Mouse (Mus musculus) cortical plate, adult 2 months (tissue): ENCODE results near the gene Lrp10. TPM values are rescaled to one million over a fixed set of nuclear protein-coding genes. Genes with fewer than 3 reads are reported as not detected.
A peak's percentile ranks its signal among the peaks of the same experiment; 100 is the strongest.

Source experiments
- H3K27ac ChIP-seq: fragments of 200-500 bp; 2 replicates; pipeline ENCODE4 v1.5.1; 2012; ENCODE audit warnings: low read length, control low read depth, inconsistent platforms; ENCODE audit not compliant: insufficient read depth
- H3K4me1 ChIP-seq: fragments of 200-500 bp; 2 replicates; pipeline ENCODE4 v1.6.1; 2011; ENCODE audit warnings: low read length; ENCODE audit not compliant: control insufficient read depth, insufficient read depth
- H3K4me3 ChIP-seq: fragments of 200-500 bp; 2 replicates; pipeline ENCODE4 v1.5.1; 2011; ENCODE audit warnings: mild to moderate bottlenecking, low read length, control low read depth; ENCODE audit not compliant: insufficient read depth
- CTCF ChIP-seq: fragments of 200-500 bp; IDR thresholded peaks from 2 replicates; pipeline ENCODE4 v1.5.1; 2011; ENCODE audit warnings: mild to moderate bottlenecking, control low read depth, low read length; ENCODE audit not compliant: insufficient read depth; ENCODE audit errors: extremely low read depth
- POLR2A ChIP-seq: fragments of 200-500 bp; IDR thresholded peaks from 2 replicates; pipeline ENCODE4 v1.6.1; 2011; ENCODE audit warnings: mild to moderate bottlenecking, low read length, control low read depth; ENCODE audit not compliant: insufficient read depth; ENCODE audit errors: extremely low read depth
- polyA plus RNA-seq: library from polyadenylated mRNA; depleted of rRNA; stranded (reverse); fragments of >200 nt; gene quantifications from 2 replicates; pipeline ENCODE4 v1.2.3, GENCODE M21; 2012; rRNA removed

Gene Lrp10
- 33.0 and 33.3 TPM in 2 replicates for polyA plus RNA-seq

GRCm38 (mm10) chr14:54463959-54464292 lies at the start of gene Lrp10:
TSS of gene Lrp10 (plus strand) at chr14:54464137.
- H3K4me3 ChIP-seq: peak within 1 kb of the TSS; percentile 45
- TF ChIP-seq POLR2A: peak; percentile 70
- TF ChIP-seq CTCF: no peak
- peak within 1 kb of the TSS; percentile 19; the same call in 1 of the 2 replicates for H3K27ac ChIP-seq
- no peaks in the 10 kb centered on the region for H3K4me1 ChIP-seq

GRCm38 (mm10) chr14:54415241-54416020 lies 48.5 kb upstream of the Lrp10 start:
- Histone ChIP-seq H3K4me3 (no peak overlapping the region), H3K27ac (no peak overlapping the region), H3K4me1 (no peaks in the 10 kb centered on the region)
- no peak for TF ChIP-seq POLR2A
- no peak for TF ChIP-seq CTCF

- H3K4me1 ChIP-seq: no peaks in the 10 kb centered on the region
- TF ChIP-seq POLR2A (no peak), CTCF (no peak)
- no peak overlapping the region for H3K27ac ChIP-seq
- H3K4me3 ChIP-seq: no peak overlapping the region
Measured at GRCm38 (mm10) chr14:54416229-54416775, 47.6 kb upstream of the Lrp10 start.

- no peak for TF ChIP-seq CTCF
- TF ChIP-seq POLR2A: no peak
- H3K27ac ChIP-seq: no peak overlapping the region
- H3K4me3 ChIP-seq: no peak overlapping the region
- H3K4me1 ChIP-seq: no peaks in the 10 kb centered on the region
Measured at GRCm38 (mm10) chr14:54416830-54417229, 47.1 kb upstream of the Lrp10 start.

GRCm38 (mm10) chr14:54417623-54418081 lies 46.3 kb upstream of the Lrp10 start, which contains the start of gene Slc7a7:
TSS of gene Slc7a7 (minus strand) at chr14:54417780.
- Histone ChIP-seq H3K4me3 (no peak within 1 kb of the TSS), H3K4me1 (no peaks in the 10 kb centered on the region), H3K27ac (no peak within 1 kb of the TSS)
- no peak for TF ChIP-seq CTCF

- Histone ChIP-seq H3K4me1 (peaks cover under 1% of the 10 kb centered on the region; the same call in 1 of the 2 replicates), H3K27ac (no peak overlapping the region), H3K4me3 (no peak overlapping the region)
- no peak for TF ChIP-seq POLR2A
- no peak for TF ChIP-seq CTCF
Measured at GRCm38 (mm10) chr14:54421014-54421413, 42.9 kb upstream of the Lrp10 start.

GRCm38 (mm10) chr14:54423406-54423805 lies 40.5 kb upstream of the Lrp10 start:
- peaks cover 1% of the 10 kb centered on the region; the same call in 1 of the 2 replicates for H3K4me1 ChIP-seq
- TF ChIP-seq POLR2A: no peak
- TF ChIP-seq CTCF: peak; percentile 33; the same call in 1 of the 2 replicates
- no peak overlapping the region for H3K4me3 ChIP-seq
- H3K27ac ChIP-seq: no peak overlapping the region

- Histone ChIP-seq H3K4me1 (peaks cover 1% of the 10 kb centered on the region; the same call in 1 of the 2 replicates), H3K4me3 (no peak overlapping the region), H3K27ac (no peak overlapping the region)
- TF ChIP-seq CTCF (no peak), POLR2A (no peak)
Measured at GRCm38 (mm10) chr14:54424634-54425033, 39.3 kb upstream of the Lrp10 start.

- Histone ChIP-seq H3K27ac (no peak overlapping the region), H3K4me1 (peaks cover 1% of the 10 kb centered on the region; the same call in 1 of the 2 replicates), H3K4me3 (no peak overlapping the region; the same call in 1 of the 2 replicates)
- TF ChIP-seq CTCF: no peak
- no peak for TF ChIP-seq POLR2A
Measured at GRCm38 (mm10) chr14:54425540-54425939, 38.4 kb upstream of the Lrp10 start.

- peak overlapping the region; percentile 59 for H3K4me3 ChIP-seq
- TF ChIP-seq CTCF: no peak
- TF ChIP-seq POLR2A: no peak
- H3K27ac ChIP-seq: peak overlapping the region; percentile 14; the same call in 1 of the 2 replicates
- peaks cover 1% of the 10 kb centered on the region; the same call in 1 of the 2 replicates for H3K4me1 ChIP-seq
Measured at GRCm38 (mm10) chr14:54426003-54426688, 37.8 kb upstream of the Lrp10 start.
